Mouse (Mus musculus) intestine, embryonic 16.5 days (tissue): ENCODE measurements around the gene Sgms2. TPM values are rescaled to one million over a fixed set of nuclear protein-coding genes. Genes with fewer than 3 reads are reported as not detected.

Experiments used
- ATAC-seq: fragments of 200-750 bp; cut with Nextera tagmentation; 2 replicates; pipeline ENCODE4 v1.8.0; 2017; ENCODE audit warnings: moderate TSS enrichment, moderate library complexity
- H3K27ac ChIP-seq: fragments of 300-500 bp; sonication (generic); 2 replicates; pipeline ENCODE4 v1.5.1; 2014; ENCODE audit warnings: mild to moderate bottlenecking, low read length
- H3K27me3 ChIP-seq: fragments of 300-500 bp; sonication (generic); replicated peaks from 2 replicates; pipeline ENCODE4 v1.6.1; 2014; ENCODE audit warnings: low read length, control low read depth, mixed read lengths; ENCODE audit not compliant: control insufficient read depth, insufficient read depth
- H3K36me3 ChIP-seq: fragments of 300-500 bp; sonication (generic); 2 replicates; pipeline ENCODE4 v1.6.1; 2014; ENCODE audit warnings: low read length, control low read depth; ENCODE audit not compliant: control insufficient read depth, insufficient read depth
- H3K4me1 ChIP-seq: fragments of 300-500 bp; sonication (generic); 2 replicates; pipeline ENCODE4 v1.6.1; 2014; ENCODE audit warnings: low read length, control low read depth, mixed read lengths; ENCODE audit not compliant: control insufficient read depth, insufficient read depth
- H3K4me2 ChIP-seq: fragments of 300-500 bp; sonication (generic); 2 replicates; pipeline ENCODE4 v1.6.1; 2014; ENCODE audit warnings: low read depth, low read length, control low read depth
- H3K4me3 ChIP-seq: fragments of 300-500 bp; sonication (generic); 2 replicates; pipeline ENCODE4 v1.5.1; 2014; ENCODE audit warnings: mild to moderate bottlenecking, low read length
- H3K9ac ChIP-seq: fragments of 300-500 bp; sonication (generic); 2 replicates; pipeline ENCODE4 v1.6.1; 2014; ENCODE audit warnings: low read depth, low read length
- H3K9me3 ChIP-seq: fragments of 300-500 bp; sonication (generic); 2 replicates; pipeline ENCODE4 v1.6.1; 2016; ENCODE audit warnings: low read length, control low read depth; ENCODE audit not compliant: control insufficient read depth
- WGBS: fragments of 180-500 bp; shearing (Covaris S2); extraction: QIAGEN DNeasy Blood & Tissue Kit; methylation state at CpG from one replicate; pipeline ENCODE4 v1.1.7; 2014; 5-methylcytosine and 5-hydroxymethylcytosine counted together
- polyA plus RNA-seq: library from polyadenylated mRNA; unstranded; fragments of >200 nt; fragmentation: Nextera tagmentation; extraction: Ambion mirVana; gene quantifications from 2 replicates; pipeline ENCODE4 v1.2.1, GENCODE M21; 2015

The Sgms2 gene
- polyA plus RNA-seq, 1 experiment from 2014 or later = 18.4 TPM

- Histone ChIP-seq H3K9me3 (no peaks in the 10 kb centered on the region), H3K4me1 (no peaks in the 10 kb centered on the region), H3K27ac (no peak overlapping the region), H3K27me3 (no peaks in the 10 kb centered on the region), H3K4me2 (no peak overlapping the region), H3K9ac (no peak overlapping the region), H3K4me3 (no peak overlapping the region), H3K36me3 (no peaks in the 10 kb centered on the region)
- no peak for ATAC-seq
- 96% methylated on average over 10 of the region's 10 CpGs for WGBS
Observed at GRCm38 (mm10) chr3:131476002-131476401, 15.2 kb downstream of the Sgms2 start.

GRCm38 (mm10) chr3:131474526-131474925 lies 16.7 kb downstream of the Sgms2 start:
- WGBS = 58% methylated on average over 13 of the region's 13 CpGs
- Histone ChIP-seq H3K4me1 (0 out of 2 replicates have a peak, but pooled peaks cover 6% of the 10 kb centered on the region), H3K27me3 (no peaks in the 10 kb centered on the region), H3K9me3 (no peaks in the 10 kb centered on the region), H3K9ac (no peak overlapping the region), H3K27ac (no peak overlapping the region), H3K36me3 (no peaks in the 10 kb centered on the region), H3K4me3 (no peak overlapping the region), H3K4me2 (no peak overlapping the region)
- ATAC-seq = peak; percentile 61

GRCm38 (mm10) chr3:131473496-131473895 lies 17.7 kb downstream of the Sgms2 start:
- no peak for ATAC-seq
- no peak overlapping the region for H3K4me3 ChIP-seq
- 0 out of 2 replicates have a peak, but pooled peaks cover 6% of the 10 kb centered on the region for H3K4me1 ChIP-seq
- 40% methylated on average over 1 of the region's 1 CpGs for WGBS
- no peak overlapping the region for H3K9ac ChIP-seq
- no peaks in the 10 kb centered on the region for H3K36me3 ChIP-seq
- no peak overlapping the region for H3K4me2 ChIP-seq
- H3K9me3 ChIP-seq = no peaks in the 10 kb centered on the region
- H3K27ac ChIP-seq = no peak overlapping the region
- no peaks in the 10 kb centered on the region for H3K27me3 ChIP-seq

- no peak overlapping the region for H3K9ac ChIP-seq
- 72% methylated on average over 6 of the region's 6 CpGs for WGBS
- no peak overlapping the region for H3K4me3 ChIP-seq
- no peak overlapping the region for H3K27ac ChIP-seq
- H3K4me1 ChIP-seq = 0 out of 2 replicates have a peak, but pooled peaks cover 6% of the 10 kb centered on the region
- H3K36me3 ChIP-seq = no peaks in the 10 kb centered on the region
- no peaks in the 10 kb centered on the region for H3K27me3 ChIP-seq
- H3K9me3 ChIP-seq = no peaks in the 10 kb centered on the region
- no peak overlapping the region for H3K4me2 ChIP-seq
- no peak for ATAC-seq
Observed at GRCm38 (mm10) chr3:131471836-131472235, 19.4 kb downstream of the Sgms2 start.

- 81% methylated on average over 11 of the region's 11 CpGs for WGBS
- H3K27me3 ChIP-seq = no peaks in the 10 kb centered on the region
- ATAC-seq = no peak
- H3K9ac ChIP-seq = no peak overlapping the region
- no peak overlapping the region for H3K27ac ChIP-seq
- no peaks in the 10 kb centered on the region for H3K36me3 ChIP-seq
- 0 out of 2 replicates have a peak, but pooled peaks cover 6% of the 10 kb centered on the region for H3K4me1 ChIP-seq
- no peaks in the 10 kb centered on the region for H3K9me3 ChIP-seq
- H3K4me3 ChIP-seq = no peak overlapping the region
- no peak overlapping the region for H3K4me2 ChIP-seq
Observed at GRCm38 (mm10) chr3:131471435-131471834, 19.8 kb downstream of the Sgms2 start.

GRCm38 (mm10) chr3:131470837-131471236 lies 20.4 kb downstream of the Sgms2 start:
- H3K4me3 ChIP-seq = no peak overlapping the region

GRCm38 (mm10) chr3:131469636-131470035 lies 21.6 kb downstream of the Sgms2 start:
- 0 out of 2 replicates have a peak, but pooled peaks cover 6% of the 10 kb centered on the region for H3K4me1 ChIP-seq
- H3K4me2 ChIP-seq = no peak overlapping the region
- ATAC-seq = no peak
- H3K27me3 ChIP-seq = no peaks in the 10 kb centered on the region
- WGBS = 36% methylated on average over 3 of the region's 3 CpGs
- H3K36me3 ChIP-seq = no peaks in the 10 kb centered on the region
- H3K9ac ChIP-seq = no peak overlapping the region
- no peak overlapping the region for H3K4me3 ChIP-seq
- no peaks in the 10 kb centered on the region for H3K9me3 ChIP-seq
- H3K27ac ChIP-seq = no peak overlapping the region

More at GRCm38 (mm10) chr3:131470837-131471236, 20.4 kb downstream of the Sgms2 start:
- H3K9ac ChIP-seq = no peak overlapping the region
- H3K36me3 ChIP-seq = no peaks in the 10 kb centered on the region
- 0 out of 2 replicates have a peak, but pooled peaks cover 6% of the 10 kb centered on the region for H3K4me1 ChIP-seq
- H3K27me3 ChIP-seq = no peaks in the 10 kb centered on the region
- ATAC-seq = peak; percentile 17; the same call in 1 of the 2 replicates
- no peak overlapping the region for H3K27ac ChIP-seq
- no peaks in the 10 kb centered on the region for H3K9me3 ChIP-seq
- WGBS = 44% methylated on average over 9 of the region's 9 CpGs
- no peak overlapping the region for H3K4me2 ChIP-seq

- Histone ChIP-seq H3K4me2 (no peak overlapping the region), H3K27ac (no peak overlapping the region), H3K9me3 (no peaks in the 10 kb centered on the region), H3K27me3 (no peaks in the 10 kb centered on the region), H3K4me3 (no peak overlapping the region), H3K9ac (no peak overlapping the region), H3K4me1 (0 out of 2 replicates have a peak, but pooled peaks cover 6% of the 10 kb centered on the region), H3K36me3 (no peaks in the 10 kb centered on the region)
- ATAC-seq = no peak
- 69% methylated on average over 6 of the region's 6 CpGs for WGBS
Observed at GRCm38 (mm10) chr3:131466371-131466770, 24.8 kb downstream of the Sgms2 start.

- Histone ChIP-seq H3K9ac (no peak overlapping the region), H3K27ac (no peak overlapping the region), H3K4me1 (0 out of 2 replicates have a peak, but pooled peaks cover 4% of the 10 kb centered on the region), H3K4me3 (no peak overlapping the region), H3K4me2 (no peak overlapping the region), H3K27me3 (no peaks in the 10 kb centered on the region), H3K36me3 (no peaks in the 10 kb centered on the region), H3K9me3 (no peaks in the 10 kb centered on the region)
- WGBS = 79% methylated on average over 3 of the region's 3 CpGs
- ATAC-seq = no peak
Observed at GRCm38 (mm10) chr3:131465536-131466260, 25.5 kb downstream of the Sgms2 start.
